Mouse (Mus musculus) intestine, embryonic 16.5 days (tissue): Measurements from ENCODE around the gene Tnfrsf1b. TPM values are rescaled to one million over a fixed set of nuclear protein-coding genes. Genes with fewer than 3 reads are reported as not detected.

Experiments
- ATAC-seq: fragments of 200-750 bp; cut with Nextera tagmentation; 2 replicates; pipeline ENCODE4 v1.8.0; 2017; ENCODE audit warnings: moderate TSS enrichment, moderate library complexity
- H3K27ac ChIP-seq: fragments of 300-500 bp; sonication (generic); 2 replicates; pipeline ENCODE4 v1.5.1; 2014; ENCODE audit warnings: mild to moderate bottlenecking, low read length
- H3K27me3 ChIP-seq: fragments of 300-500 bp; sonication (generic); replicated peaks from 2 replicates; pipeline ENCODE4 v1.6.1; 2014; ENCODE audit warnings: low read length, control low read depth, mixed read lengths; ENCODE audit not compliant: control insufficient read depth, insufficient read depth
- H3K36me3 ChIP-seq: fragments of 300-500 bp; sonication (generic); 2 replicates; pipeline ENCODE4 v1.6.1; 2014; ENCODE audit warnings: low read length, control low read depth; ENCODE audit not compliant: control insufficient read depth, insufficient read depth
- H3K4me1 ChIP-seq: fragments of 300-500 bp; sonication (generic); 2 replicates; pipeline ENCODE4 v1.6.1; 2014; ENCODE audit warnings: low read length, control low read depth, mixed read lengths; ENCODE audit not compliant: control insufficient read depth, insufficient read depth
- H3K4me2 ChIP-seq: fragments of 300-500 bp; sonication (generic); 2 replicates; pipeline ENCODE4 v1.6.1; 2014; ENCODE audit warnings: low read depth, low read length, control low read depth
- H3K4me3 ChIP-seq: fragments of 300-500 bp; sonication (generic); 2 replicates; pipeline ENCODE4 v1.5.1; 2014; ENCODE audit warnings: mild to moderate bottlenecking, low read length
- H3K9ac ChIP-seq: fragments of 300-500 bp; sonication (generic); 2 replicates; pipeline ENCODE4 v1.6.1; 2014; ENCODE audit warnings: low read depth, low read length
- H3K9me3 ChIP-seq: fragments of 300-500 bp; sonication (generic); 2 replicates; pipeline ENCODE4 v1.6.1; 2016; ENCODE audit warnings: low read length, control low read depth; ENCODE audit not compliant: control insufficient read depth
- WGBS: fragments of 180-500 bp; shearing (Covaris S2); extraction: QIAGEN DNeasy Blood & Tissue Kit; methylation state at CpG from one replicate; pipeline ENCODE4 v1.1.7; 2014; 5-methylcytosine and 5-hydroxymethylcytosine counted together
- polyA plus RNA-seq: library from polyadenylated mRNA; unstranded; fragments of >200 nt; fragmentation: Nextera tagmentation; extraction: Ambion mirVana; gene quantifications from 2 replicates; pipeline ENCODE4 v1.2.1, GENCODE M21; 2015

Gene Tnfrsf1b
- polyA plus RNA-seq, 1 experiment from 2014 or later: 6.3 TPM

- Histone ChIP-seq H3K27ac (peak overlapping the region; percentile 33; the same call in 1 of the 2 replicates), H3K9me3 (no peaks in the 10 kb centered on the region), H3K36me3 (no peaks in the 10 kb centered on the region), H3K4me2 (no peak overlapping the region), H3K27me3 (no peaks in the 10 kb centered on the region), H3K4me1 (peaks cover 5% of the 10 kb centered on the region; the same call in 1 of the 2 replicates), H3K4me3 (no peak overlapping the region), H3K9ac (no peak overlapping the region)
- peak; percentile 92 for ATAC-seq
- WGBS: 12% methylated on average over 2 of the region's 2 CpGs
These were observed 18.1 kb upstream of the Tnfrsf1b start for GRCm38 (mm10) chr4:145264761-145265160.

GRCm38 (mm10) chr4:145263583-145263982 is 16.9 kb upstream of the Tnfrsf1b start:
- 100% methylated on average over 1 of the region's 1 CpGs for WGBS
- no peaks in the 10 kb centered on the region for H3K9me3 ChIP-seq
- H3K4me2 ChIP-seq: no peak overlapping the region
- peaks cover 5% of the 10 kb centered on the region; the same call in 1 of the 2 replicates for H3K4me1 ChIP-seq
- H3K27ac ChIP-seq: no peak overlapping the region
- H3K27me3 ChIP-seq: no peaks in the 10 kb centered on the region
- no peak for ATAC-seq
- no peak overlapping the region for H3K9ac ChIP-seq
- no peaks in the 10 kb centered on the region for H3K36me3 ChIP-seq
- H3K4me3 ChIP-seq: no peak overlapping the region

- 82% methylated on average over 5 of the region's 5 CpGs for WGBS
- no peak overlapping the region for H3K4me3 ChIP-seq
- no peaks in the 10 kb centered on the region for H3K9me3 ChIP-seq
- no peak overlapping the region for H3K4me2 ChIP-seq
- no peaks in the 10 kb centered on the region for H3K36me3 ChIP-seq
- peaks cover 5% of the 10 kb centered on the region; the same call in 1 of the 2 replicates for H3K4me1 ChIP-seq
- no peaks in the 10 kb centered on the region for H3K27me3 ChIP-seq
- no peak overlapping the region for H3K27ac ChIP-seq
- H3K9ac ChIP-seq: no peak overlapping the region
- ATAC-seq: no peak
These were observed 14.1 kb upstream of the Tnfrsf1b start for GRCm38 (mm10) chr4:145260802-145261201.

- Histone ChIP-seq H3K9ac (no peak overlapping the region), H3K9me3 (no peaks in the 10 kb centered on the region), H3K4me1 (no peaks in the 10 kb centered on the region), H3K36me3 (no peaks in the 10 kb centered on the region), H3K27me3 (no peaks in the 10 kb centered on the region), H3K4me2 (no peak overlapping the region), H3K4me3 (no peak overlapping the region), H3K27ac (no peak overlapping the region)
- WGBS: 54% methylated on average over 5 of the region's 5 CpGs
- ATAC-seq: 0 out of 2 replicates have a peak, but pooled peaks have one; percentile 28
These were observed 11.2 kb upstream of the Tnfrsf1b start for GRCm38 (mm10) chr4:145257751-145258434.

- no peaks in the 10 kb centered on the region for H3K36me3 ChIP-seq
- H3K9me3 ChIP-seq: no peaks in the 10 kb centered on the region
- H3K27ac ChIP-seq: no peak overlapping the region
- no peak for ATAC-seq
- H3K4me3 ChIP-seq: no peak overlapping the region
- H3K27me3 ChIP-seq: no peaks in the 10 kb centered on the region
- H3K9ac ChIP-seq: no peak overlapping the region
- no peaks in the 10 kb centered on the region for H3K4me1 ChIP-seq
- no peak overlapping the region for H3K4me2 ChIP-seq
- 89% methylated on average over 5 of the region's 5 CpGs for WGBS
These were observed 9.5 kb upstream of the Tnfrsf1b start for GRCm38 (mm10) chr4:145256144-145256543.

- no peak for ATAC-seq
- no peaks in the 10 kb centered on the region for H3K4me1 ChIP-seq
- 45% methylated on average over 13 of the region's 13 CpGs for WGBS
These were observed 7.7 kb upstream of the Tnfrsf1b start for GRCm38 (mm10) chr4:145254418-145254817.

GRCm38 (mm10) chr4:145252611-145253010 is 5.9 kb upstream of the Tnfrsf1b start:
- 84% methylated on average over 8 of the region's 8 CpGs for WGBS
- no peak overlapping the region for H3K4me3 ChIP-seq
- H3K4me1 ChIP-seq: no peaks in the 10 kb centered on the region
- no peaks in the 10 kb centered on the region for H3K36me3 ChIP-seq
- no peak overlapping the region for H3K9ac ChIP-seq
- no peak overlapping the region for H3K27ac ChIP-seq
- no peak overlapping the region for H3K4me2 ChIP-seq
- H3K27me3 ChIP-seq: no peaks in the 10 kb centered on the region
- no peaks in the 10 kb centered on the region for H3K9me3 ChIP-seq
- no peak for ATAC-seq

More at GRCm38 (mm10) chr4:145254418-145254817, 7.7 kb upstream of the Tnfrsf1b start:
- Histone ChIP-seq H3K9ac (no peak overlapping the region), H3K4me3 (no peak overlapping the region), H3K27ac (no peak overlapping the region), H3K27me3 (no peaks in the 10 kb centered on the region), H3K4me2 (no peak overlapping the region), H3K9me3 (no peaks in the 10 kb centered on the region), H3K36me3 (no peaks in the 10 kb centered on the region)

GRCm38 (mm10) chr4:145251546-145251945 is 4.9 kb upstream of the Tnfrsf1b start:
- Histone ChIP-seq H3K4me2 (no peak overlapping the region), H3K27ac (no peak overlapping the region), H3K9ac (no peak overlapping the region), H3K4me3 (no peak overlapping the region), H3K4me1 (0 out of 2 replicates have a peak, but pooled peaks cover 2% of the 10 kb centered on the region), H3K27me3 (no peaks in the 10 kb centered on the region), H3K36me3 (no peaks in the 10 kb centered on the region), H3K9me3 (no peaks in the 10 kb centered on the region)
- ATAC-seq: no peak
- 93% methylated on average over 4 of the region's 4 CpGs for WGBS

GRCm38 (mm10) chr4:145250002-145250401 is 3.3 kb upstream of the Tnfrsf1b start:
- H3K9me3 ChIP-seq: no peaks in the 10 kb centered on the region
- H3K27ac ChIP-seq: no peak overlapping the region
- peak; percentile 24; the same call in 1 of the 2 replicates for ATAC-seq
- H3K4me1 ChIP-seq: peaks cover 6% of the 10 kb centered on the region; the same call in 1 of the 2 replicates
- H3K9ac ChIP-seq: no peak overlapping the region
- H3K4me2 ChIP-seq: no peak overlapping the region
- whole genome bisulfite sequencing: 69% methylated on average over 4 of the region's 4 CpGs
- no peak overlapping the region for H3K4me3 ChIP-seq
- H3K27me3 ChIP-seq: no peaks in the 10 kb centered on the region
- H3K36me3 ChIP-seq: no peaks in the 10 kb centered on the region
